Mouse (Mus musculus) frontal cortex, postnatal 25 days (tissue): ENCODE data around the gene Rnf32.

Experiments used
- DNase-seq, 2 experiments: peaks; one replicate each; pipeline ENCODE4 v3.0.0; 2022; ENCODE audit warnings: low spot score in 2 of 2

Gene Rnf32

DNA sequence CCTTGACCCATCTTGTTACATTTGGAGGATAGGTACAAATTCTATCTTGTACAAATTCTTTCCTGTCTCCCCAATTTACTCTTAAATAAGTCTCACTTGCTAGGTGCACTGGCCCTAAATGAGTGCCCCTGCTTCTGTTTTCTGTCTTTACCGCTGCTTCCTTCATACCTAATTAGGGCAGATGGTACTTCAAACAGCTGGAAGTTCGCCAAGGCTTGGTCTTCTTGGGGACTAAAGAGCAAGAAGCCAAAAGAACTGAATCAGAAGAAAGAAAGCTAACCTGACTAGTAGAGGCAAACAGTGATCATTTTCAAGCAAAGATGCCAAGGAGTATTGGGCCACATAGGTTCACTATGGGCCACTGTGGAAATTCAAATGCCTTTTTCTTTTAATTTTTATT is 77.6 kb downstream of the Rnf32 start:
- DNase-seq = no peak

DNA sequence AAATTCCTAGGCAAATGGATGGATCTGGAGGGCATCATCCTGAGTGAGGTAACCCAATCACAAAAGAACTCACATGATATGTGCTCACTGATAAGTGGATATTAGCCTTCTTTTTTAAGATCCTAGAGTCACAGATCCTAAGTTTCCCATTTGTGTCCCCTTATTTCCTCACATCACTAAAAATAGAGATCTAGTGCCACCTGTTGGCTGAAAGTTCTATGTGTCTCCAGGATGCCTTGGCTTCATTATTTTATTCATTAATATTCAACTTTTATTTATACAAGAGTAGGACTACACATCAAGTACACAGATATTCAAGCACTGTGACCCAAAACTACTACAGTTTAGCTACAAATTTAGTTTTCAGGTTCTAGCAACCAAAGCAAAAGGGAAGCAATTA is 79.0 kb downstream of the Rnf32 start:
- no peak for DNase-seq
